Mouse (Mus musculus): ENCODE results near the gene Actg1.
"Not testable (repeated sequence)": the region's sequence is repeated elsewhere in the genome, so short reads cannot be mapped to it uniquely, and the experiment has no call there.

The Actg1 gene

GRCm38 (mm10) chr11:120360755-120361154 is 12.4 kb upstream of the Actg1 start:
- DNase-seq (ENCODE audit: low read depth), result no peak

DNA sequence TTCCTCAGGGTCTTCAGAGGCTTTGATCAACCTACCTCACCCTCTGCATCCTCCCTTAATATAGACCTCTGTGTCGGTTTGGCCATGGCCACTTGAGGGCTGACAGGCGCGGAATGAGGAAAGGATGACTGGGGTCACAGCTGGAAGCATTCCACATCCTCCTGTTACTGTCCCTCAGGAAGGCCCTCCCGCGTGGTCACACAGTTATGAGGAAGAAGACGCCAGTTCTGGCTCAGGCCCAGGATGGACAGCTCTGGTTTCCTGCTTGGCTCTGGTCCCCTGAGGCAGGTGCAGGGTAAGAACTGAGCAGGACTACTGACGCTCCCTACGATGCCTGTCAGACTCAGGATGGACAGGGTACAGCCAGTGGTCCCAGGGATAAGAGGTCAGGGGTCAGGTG is 11.7 kb upstream of the Actg1 start:
- DNase-seq (ENCODE audit: low read depth), result no peak

- no peak for DNase-seq (ENCODE audit: low read depth)
Observed at GRCm38 (mm10) chr11:120359391-120359790, 11.0 kb upstream of the Actg1 start.

DNA sequence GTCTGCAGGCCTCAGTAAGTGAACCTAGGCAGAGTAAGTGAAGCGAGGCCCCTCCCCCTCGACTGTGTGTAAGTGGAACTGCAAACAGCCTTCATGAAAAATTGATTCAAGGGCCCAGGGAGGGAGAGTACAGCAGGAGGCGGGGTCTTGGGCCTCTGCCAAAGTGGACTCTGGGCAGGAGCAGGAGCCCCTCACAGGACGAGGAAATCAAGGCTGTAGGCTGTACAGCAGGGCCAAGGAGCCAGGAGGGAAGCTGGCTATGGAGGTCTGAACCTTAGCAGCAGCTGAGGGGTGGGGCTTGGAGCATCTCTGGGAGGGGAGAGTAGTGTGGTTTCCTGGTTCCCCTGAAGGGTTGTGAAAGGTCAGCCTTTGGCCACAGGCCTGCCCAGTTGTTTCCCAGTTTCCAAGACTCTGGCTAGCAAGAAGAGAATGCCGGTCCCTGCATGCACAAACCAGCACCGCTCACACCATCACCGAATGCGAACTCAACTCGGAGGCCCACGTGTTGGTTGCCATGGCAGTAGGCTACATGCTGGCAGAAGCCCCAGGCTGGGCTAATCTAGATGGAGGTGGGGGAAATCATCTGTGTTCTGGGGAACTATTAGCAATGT is 9.6 kb upstream of the Actg1 start:
- no peak for DNase-seq (ENCODE audit: low read depth)

DNA sequence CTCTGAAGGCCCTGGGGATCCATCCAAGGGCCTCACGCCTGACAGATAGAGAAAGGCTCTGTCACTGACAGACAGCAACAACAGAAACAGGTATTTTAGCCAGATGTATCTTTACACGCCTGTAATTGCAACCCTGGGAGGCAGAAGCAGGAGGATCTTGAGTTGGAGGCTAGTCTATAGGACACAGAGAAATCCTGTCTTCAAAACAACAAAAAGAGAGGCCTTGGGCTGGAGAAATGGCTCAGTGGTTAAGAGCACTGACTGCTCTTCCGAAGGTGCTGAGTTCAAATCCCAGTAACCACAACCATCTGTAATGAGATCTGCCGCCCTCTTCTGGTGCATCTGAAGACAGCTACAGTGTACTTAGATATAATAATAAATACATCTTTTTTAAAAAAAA is 8.6 kb upstream of the Actg1 start:
- no peak for DNase-seq (ENCODE audit: low read depth)

GRCm38 (mm10) chr11:120356319-120356840 is 8.0 kb upstream of the Actg1 start:
- no peak for DNase-seq (ENCODE audit: low read depth)

DNA sequence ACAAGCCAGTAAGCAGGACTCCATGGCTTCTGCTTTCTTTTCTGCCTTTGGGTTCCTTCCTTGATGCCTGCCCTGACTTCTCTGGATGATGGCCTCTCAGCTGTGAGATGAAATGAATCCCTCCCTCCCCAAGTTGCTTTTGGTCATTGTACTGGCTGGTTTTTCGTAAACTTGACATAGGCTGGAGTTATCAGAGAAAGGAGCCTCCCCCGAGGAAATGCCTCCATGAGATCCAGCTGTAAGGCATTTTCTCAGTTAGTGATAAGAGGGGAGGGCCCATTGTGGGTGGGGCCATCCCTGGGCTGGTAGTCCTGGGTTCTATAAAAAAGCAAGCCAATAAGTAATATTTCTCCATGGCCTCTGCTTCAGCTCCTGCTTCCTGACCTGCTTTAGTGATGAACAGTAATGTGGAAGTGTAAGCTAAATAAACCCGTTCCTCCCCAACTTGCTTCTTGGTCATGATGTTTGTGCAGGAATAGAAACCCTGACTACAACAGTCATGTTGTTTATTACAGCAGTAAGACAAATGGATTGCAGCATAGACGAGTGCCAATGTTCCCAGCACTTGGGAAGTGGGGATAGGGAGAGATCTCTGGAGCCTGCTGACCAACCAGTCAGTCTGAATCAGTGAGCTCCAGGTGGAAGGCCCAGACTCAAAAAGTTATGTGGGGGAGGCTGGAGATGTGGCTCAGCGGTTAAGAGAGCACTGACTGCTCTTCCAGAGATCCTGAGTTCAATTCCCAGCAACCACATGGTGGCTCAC is 7.1 kb upstream of the Actg1 start:
- DNase-seq (ENCODE audit: low read depth), result no peak

- no peak for DNase-seq (ENCODE audit: low read depth)
Observed at GRCm38 (mm10) chr11:120354304-120355276, 6.2 kb upstream of the Actg1 start.

- peak; percentile 75 for DNase-seq (ENCODE audit: low read depth)
Observed at GRCm38 (mm10) chr11:120353500-120354303, 5.4 kb upstream of the Actg1 start.

GRCm38 (mm10) chr11:120352571-120353290 is 4.4 kb upstream of the Actg1 start:
- no peak for DNase-seq (ENCODE audit: low read depth)

DNA sequence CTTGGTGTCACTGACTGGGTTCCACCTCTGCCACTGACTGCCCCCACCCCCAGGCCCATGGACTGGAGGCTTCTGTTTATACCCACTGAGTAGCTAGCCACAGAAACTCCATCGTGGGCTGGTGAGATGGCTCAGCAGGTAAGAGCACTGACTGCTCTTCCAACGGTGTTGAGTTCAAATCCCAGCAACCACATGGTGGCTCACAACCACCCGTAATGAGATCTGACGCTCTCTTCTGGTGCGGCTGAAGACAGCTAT is 3.7 kb upstream of the Actg1 start:
- not testable (repeated sequence) for DNase-seq (ENCODE audit: low read depth)

GRCm38 (mm10) chr11:120351250-120352092 is 3.1 kb upstream of the Actg1 start:
- no peak for DNase-seq (ENCODE audit: low read depth)

GRCm38 (mm10) chr11:120350711-120351110 is 2.4 kb upstream of the Actg1 start:
- DNase-seq (ENCODE audit: low read depth), result no peak

GRCm38 (mm10) chr11:120349986-120350702 is 1.8 kb upstream of the Actg1 start:
- peak; percentile 81 for DNase-seq (ENCODE audit: low read depth)

DNA sequence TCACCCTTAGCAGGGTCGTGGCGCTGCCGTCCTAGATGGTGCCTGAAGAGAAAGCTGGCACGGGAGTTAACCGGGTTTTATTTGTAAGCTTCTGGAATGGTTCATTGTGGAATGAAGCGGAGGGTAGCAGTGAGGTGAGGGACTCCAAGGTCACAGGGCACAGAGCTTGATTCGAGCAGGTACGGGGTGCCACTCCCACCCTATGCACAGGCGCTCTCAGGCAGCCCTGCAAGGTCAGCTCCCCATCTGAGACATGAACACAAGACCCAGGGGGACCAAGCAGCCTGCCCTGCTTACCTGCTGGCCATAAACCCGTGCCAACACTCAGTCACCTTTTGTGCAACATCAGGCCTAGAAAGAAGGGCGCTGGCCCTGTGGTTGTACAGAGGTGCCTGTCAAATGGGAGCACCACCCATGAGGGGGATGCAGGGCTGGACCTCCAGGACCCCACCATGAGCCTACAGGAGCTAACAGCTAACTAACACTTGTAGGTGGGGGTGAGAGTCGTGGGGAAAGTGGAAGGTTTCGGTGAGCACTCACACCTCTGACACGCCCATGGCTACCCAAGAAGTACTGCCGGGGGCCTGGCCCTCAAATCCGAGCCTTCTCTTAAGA is 1.1 kb upstream of the Actg1 start:
- DNase-seq (ENCODE audit: low read depth), result no peak

- no peak for DNase-seq (ENCODE audit: low read depth)
Observed at GRCm38 (mm10) chr11:120348684-120349370, 485 bp upstream of the Actg1 start.

DNA sequence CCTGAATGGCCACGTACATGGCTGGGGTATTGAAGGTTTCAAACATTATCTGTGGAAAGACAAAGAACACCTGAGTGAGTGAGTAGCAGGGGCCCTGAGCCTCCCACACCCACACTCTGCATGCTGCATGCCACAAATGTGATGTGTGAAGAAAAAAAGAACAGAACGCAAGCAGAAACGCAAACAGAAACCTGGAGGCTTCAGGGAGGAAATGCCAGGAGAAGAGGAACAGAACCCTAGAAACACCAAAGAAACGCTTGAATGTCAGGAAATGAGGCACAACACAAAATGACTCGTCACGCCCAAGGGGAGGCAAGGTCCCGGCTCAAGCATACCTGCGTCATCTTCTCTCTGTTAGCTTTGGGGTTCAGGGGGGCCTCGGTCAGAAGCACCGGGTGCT is 1.0 kb downstream of the Actg1 start:
- DNase-seq (ENCODE audit: low read depth), result no peak

GRCm38 (mm10) chr11:120346383-120347034 is 1.8 kb downstream of the Actg1 start:
- DNase-seq (ENCODE audit: low read depth), result not testable (repeated sequence)
